Mouse (Mus musculus): Measurements from ENCODE around the gene Gpr150.

Gpr150 gene

GRCm38 (mm10) chr13:76017974-76018843, 38.6 kb downstream of the Gpr150 start, which contains the start of gene Rfesd:
Gene Rfesd, minus strand, starts transcription at chr13:76018719.
- in situ Hi-C loops (cut with MboI; ENCODE audit: unreplicated experiment in 2 of 2) = loop anchor here (5.0 to 25.0 kb wide), 4 partner anchors 84 to 1381 kb away; partner anchors contain the start of genes Erap1 (in 2 of the 2) and Ell2 (in 1 of the 2)

GRCm38 (mm10) chr13:76017465-76017864, 39.3 kb downstream of the Gpr150 start:
- in situ Hi-C loops (cut with MboI; ENCODE audit: unreplicated experiment in 2 of 2) = loop anchor here (5.0 to 25.0 kb wide), 4 partner anchors 85 to 1380 kb away; partner anchors contain the start of genes Erap1 (in 2 of the 2) and Ell2 (in 1 of the 2)

- in situ Hi-C loops (cut with MboI; ENCODE audit: unreplicated experiment in 2 of 2) = loop anchor here (10.0 to 25.0 kb wide), 3 partner anchors 170 to 1377 kb away; partner anchors contain the start of genes Erap1 (in 2 of the 2) and Ell2 (in 1 of the 2)
These were observed 42.3 kb downstream of the Gpr150 start for GRCm38 (mm10) chr13:76014511-76014910.

Measured in v-Abl transformed pro-B cells (cell line).